Mouse (Mus musculus): ENCODE results near the gene Rusc2.

DNA sequence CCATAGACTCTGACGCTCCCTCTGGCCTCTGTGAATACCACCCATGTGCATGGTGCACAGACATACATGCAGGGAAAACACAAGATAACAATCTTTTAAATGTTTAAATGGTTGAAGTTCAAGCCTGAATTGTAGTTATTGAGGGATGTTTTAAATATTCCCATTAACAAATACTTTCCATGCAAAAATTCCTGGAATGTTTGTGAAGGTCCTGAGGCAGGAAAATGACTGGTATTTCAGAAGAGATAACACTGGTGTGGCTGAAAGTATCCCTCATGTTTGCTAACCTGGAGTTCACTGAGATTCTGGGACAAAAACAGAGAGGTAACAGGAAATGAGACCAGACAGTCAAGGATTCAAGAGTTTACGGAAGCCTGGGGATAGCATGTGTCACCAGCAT is 7.6 kb downstream of the Rusc2 start:
- no peak for TF ChIP-seq EP300 (IDR thresholded peaks at IDR 0.05; ENCODE audit: insufficient read depth, low read depth, low read length)
- TF ChIP-seq CTCF (IDR thresholded peaks at IDR 0.05): no peak
- TF ChIP-seq POLR2A (IDR thresholded peaks at IDR 0.05; ENCODE audit: insufficient read depth, low read depth, low read length): no peak
